Mouse (Mus musculus) brain, embryonic 14.5 days (tissue): ENCODE results near the gene Tmem19. TPM values are rescaled to one million over a fixed set of nuclear protein-coding genes. Genes with fewer than 3 reads are reported as not detected.
A peak's percentile ranks its signal among the peaks of the same experiment; 100 is the strongest.

Source experiments
- DNase-seq: peaks from one replicate; pipeline ENCODE4 v3.0.0-alpha.2; 2011; ENCODE audit warnings: low read depth
- CTCF ChIP-seq: fragments of 200-500 bp; IDR thresholded peaks from 2 replicates; pipeline ENCODE4 v1.5.1; 2012; ENCODE audit warnings: inconsistent platforms, mild to moderate bottlenecking, moderate library complexity, borderline replicate concordance; ENCODE audit not compliant: insufficient read depth, insufficient read length; ENCODE audit errors: extremely low read depth
- POLR2A ChIP-seq: fragments of 200-500 bp; IDR thresholded peaks from 2 replicates; pipeline ENCODE4 v1.6.1; 2012; ENCODE audit warnings: mild to moderate bottlenecking, inconsistent platforms, borderline replicate concordance; ENCODE audit not compliant: poor library complexity, insufficient read depth, insufficient read length, severe bottlenecking; ENCODE audit errors: extremely low read depth
- polyA plus RNA-seq: library from polyadenylated mRNA; depleted of rRNA; stranded (reverse); fragments of >200 nt; gene quantifications from 2 replicates; pipeline ENCODE4 v1.2.3, GENCODE M21; 2012; rRNA removed

The Tmem19 gene
- polyA plus RNA-seq = 30.4 and 32.6 TPM in 2 replicates

GRCm38 (mm10) chr10:115361840-115362622 lies at the start of gene Tmem19:
Gene Tmem19 (minus strand): TSS chr10:115362501.
- DNase-seq = peak; percentile 98
- TF ChIP-seq CTCF (peak; percentile 8; the same call in 1 of the 2 replicates), POLR2A (peak; percentile 73)

- TF ChIP-seq CTCF (peak; percentile 80; the same call in 1 of the 2 replicates), POLR2A (no peak)
- peak; percentile 90 for DNase-seq
These were observed 44.1 kb upstream of the Tmem19 start for GRCm38 (mm10) chr10:115406393-115406792.

GRCm38 (mm10) chr10:115391896-115392295 lies 29.6 kb upstream of the Tmem19 start:
- DNase-seq = no peak

DNA sequence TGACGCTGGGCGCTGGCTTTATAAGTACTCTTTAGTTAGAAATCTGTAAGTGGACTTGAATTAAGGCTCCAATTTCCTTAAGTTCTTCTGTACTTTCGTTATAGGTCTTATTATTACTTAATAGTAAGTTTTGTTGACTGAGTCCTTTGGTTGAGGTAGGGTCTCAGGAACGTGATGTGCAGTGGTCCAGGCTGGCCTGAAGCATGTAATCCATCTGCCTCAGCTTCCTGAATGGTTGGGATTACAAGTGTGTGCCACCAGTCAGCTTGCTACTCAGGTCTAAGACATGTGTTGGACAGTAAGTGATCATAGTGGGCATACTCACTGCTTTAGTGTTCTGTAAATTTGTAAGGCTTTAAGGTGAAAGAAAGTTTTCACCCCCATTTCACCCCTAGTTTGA lies 28.8 kb upstream of the Tmem19 start:
- no peak for DNase-seq
- TF ChIP-seq CTCF (no peak), POLR2A (no peak)

More at GRCm38 (mm10) chr10:115391896-115392295, 29.6 kb upstream of the Tmem19 start:
- TF ChIP-seq CTCF (no peak), POLR2A (no peak)

DNA sequence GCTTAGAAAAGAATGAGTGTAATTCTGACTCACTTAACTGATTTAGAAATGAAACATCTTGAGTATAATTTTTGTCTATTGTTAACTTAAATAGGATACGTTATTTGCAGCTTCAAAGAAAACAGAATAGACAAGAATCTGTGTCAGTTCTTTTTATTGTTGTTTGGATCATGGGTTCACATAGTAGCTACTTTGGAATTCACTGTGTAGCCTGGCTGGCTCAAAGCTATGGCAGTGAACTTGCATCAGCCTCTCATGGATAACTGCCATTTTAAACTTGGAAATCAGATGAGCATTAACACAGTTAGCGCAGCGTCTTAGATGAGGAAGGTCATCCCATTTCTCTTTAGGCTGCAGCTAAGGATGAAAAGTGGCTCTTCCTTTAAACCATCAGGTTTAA lies 25.6 kb upstream of the Tmem19 start:
- TF ChIP-seq POLR2A = no peak
- TF ChIP-seq CTCF = no peak
- no peak for DNase-seq

GRCm38 (mm10) chr10:115385018-115386002 lies 23.0 kb upstream of the Tmem19 start:
- TF ChIP-seq CTCF (no peak), POLR2A (peak; percentile 29; the same call in 1 of the 2 replicates)
- peak; percentile 69 for DNase-seq

GRCm38 (mm10) chr10:115384221-115385017 lies 22.1 kb upstream of the Tmem19 start, which contains the start of the genes Thap2 and Zfc3h1:
Gene Thap2 (minus strand): TSS chr10:115384443.
Gene Zfc3h1 (plus strand): TSS chr10:115384959.
- DNase-seq = peak; percentile 100
- TF ChIP-seq POLR2A (peak; percentile 33; the same call in 1 of the 2 replicates), CTCF (peak; percentile 53)

DNA sequence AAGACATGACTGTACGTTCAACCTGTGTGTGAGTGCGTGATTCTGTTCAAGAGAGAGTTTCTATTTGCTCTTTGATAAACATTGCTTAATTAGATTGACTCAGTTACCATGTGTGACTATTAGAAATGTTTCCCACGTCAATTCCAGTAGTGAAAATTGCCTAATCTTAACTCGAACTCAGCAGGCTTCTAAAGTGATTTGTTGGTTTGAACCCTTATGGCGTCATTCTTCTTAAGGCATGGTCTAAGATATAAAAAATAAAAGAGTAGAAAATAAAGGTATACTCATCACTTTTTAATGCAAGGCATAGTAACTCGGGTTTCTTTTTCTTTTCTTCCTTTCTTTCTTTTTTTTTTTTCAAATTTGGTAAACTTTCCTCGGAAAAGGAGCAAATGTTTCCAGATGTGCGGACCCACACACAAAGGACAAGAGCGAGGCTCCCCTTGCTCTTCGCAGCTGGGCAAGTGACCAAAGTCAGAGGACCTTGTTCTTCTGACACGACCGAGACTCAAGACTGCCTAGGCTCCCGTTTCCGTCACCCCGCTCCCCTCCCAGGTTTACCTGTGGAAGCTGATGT lies 21.4 kb upstream of the Tmem19 start:
- TF ChIP-seq CTCF = no peak
- TF ChIP-seq POLR2A = no peak
- peak; percentile 67 for DNase-seq

DNA sequence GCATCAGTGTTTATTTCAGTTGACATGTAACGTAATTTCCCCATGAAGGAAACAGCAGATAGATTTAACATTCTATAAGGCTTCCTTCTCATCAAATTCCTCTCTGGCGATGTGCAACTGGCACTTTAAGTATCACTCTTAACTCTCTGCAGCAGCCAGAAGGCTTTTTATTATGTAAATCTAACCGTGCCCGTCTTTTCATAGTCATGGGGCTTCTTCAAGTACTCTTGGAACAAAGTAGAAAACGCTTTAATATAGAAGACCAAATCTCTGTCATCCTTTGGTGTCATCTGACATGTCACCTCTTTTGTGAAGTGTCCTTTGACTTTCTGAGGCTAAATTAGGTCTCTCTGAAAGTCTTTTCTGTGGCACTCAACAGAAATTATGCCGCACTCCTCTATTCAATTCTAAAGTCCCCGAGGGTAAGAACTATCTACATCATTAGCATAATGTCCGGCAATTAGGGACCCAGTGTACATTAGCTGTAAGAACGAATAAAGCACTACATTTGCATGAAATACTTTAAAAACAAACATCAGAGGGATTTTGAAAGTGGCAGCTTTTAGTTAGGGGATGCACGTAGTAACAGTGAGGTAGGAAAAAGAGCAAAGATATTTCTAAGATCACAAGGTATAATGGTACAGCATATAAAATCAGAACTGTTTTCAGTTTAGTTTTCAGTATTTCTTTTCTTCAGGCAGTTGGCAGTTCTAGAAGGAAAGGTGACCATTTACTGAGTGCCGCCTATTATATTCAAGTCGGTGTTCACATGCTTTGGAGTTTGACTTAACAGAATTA lies 20.7 kb upstream of the Tmem19 start:
- peak; percentile 89 for DNase-seq
- TF ChIP-seq CTCF = no peak
- no peak for TF ChIP-seq POLR2A
